Mouse (Mus musculus) lung, embryonic 15.5 days (tissue): Measurements from ENCODE around the gene Pdzrn3. TPM values are rescaled to one million over a fixed set of nuclear protein-coding genes. Genes with fewer than 3 reads are reported as not detected.
A peak's percentile ranks its signal among the peaks of the same experiment; 100 is the strongest.

Experiments
- ATAC-seq: fragments of 200-750 bp; cut with Nextera tagmentation; 2 replicates; pipeline ENCODE4 v1.8.0; 2017; ENCODE audit warnings: moderate number of reproducible peaks, borderline replicate concordance; ENCODE audit not compliant: low FRiP score, low TSS enrichment; ENCODE audit errors: extremely low read depth
- H3K27ac ChIP-seq: fragments of 300-500 bp; sonication (generic); 2 replicates; pipeline ENCODE4 v1.5.1; 2015; ENCODE audit warnings: moderate library complexity, mild to moderate bottlenecking, inconsistent platforms
- H3K27me3 ChIP-seq: fragments of 300-500 bp; sonication (generic); 2 replicates; pipeline ENCODE4 v1.6.1; 2015; ENCODE audit warnings: inconsistent platforms
- H3K36me3 ChIP-seq: fragments of 300-500 bp; sonication (generic); 2 replicates; pipeline ENCODE4 v1.6.1; 2015; ENCODE audit warnings: inconsistent platforms
- H3K4me1 ChIP-seq: fragments of 300-500 bp; sonication (generic); 2 replicates; pipeline ENCODE4 v1.6.1; 2015; ENCODE audit warnings: inconsistent platforms
- H3K4me2 ChIP-seq: fragments of 300-500 bp; sonication (generic); 2 replicates; pipeline ENCODE4 v1.6.1; 2015; ENCODE audit warnings: inconsistent platforms, mild to moderate bottlenecking, moderate library complexity
- H3K4me3 ChIP-seq: fragments of 300-500 bp; sonication (generic); 2 replicates; pipeline ENCODE4 v1.5.1; 2015; ENCODE audit warnings: mild to moderate bottlenecking, inconsistent platforms
- H3K9ac ChIP-seq: fragments of 300-500 bp; sonication (generic); 2 replicates; pipeline ENCODE4 v1.6.1; 2015; ENCODE audit warnings: inconsistent platforms
- H3K9me3 ChIP-seq: fragments of 300-500 bp; sonication (generic); 2 replicates; pipeline ENCODE4 v1.6.1; 2016; ENCODE audit warnings: inconsistent platforms
- WGBS: fragments of 180-500 bp; shearing (Covaris S2); methylation state at CpG from one replicate; pipeline ENCODE4 v1.1.7; 2015; 5-methylcytosine and 5-hydroxymethylcytosine counted together
- polyA plus RNA-seq: library from polyadenylated mRNA; unstranded; fragments of >200 nt; fragmentation: Nextera tagmentation; extraction: Ambion mirVana; gene quantifications from 2 replicates; pipeline ENCODE4 v1.2.1, GENCODE M21; 2015

Gene Pdzrn3
- polyA plus RNA-seq, 1 experiment from 2014 or later, result 11.0 TPM

GRCm38 (mm10) chr6:101384958-101385357 is 7.3 kb upstream of the Pdzrn3 start:
- H3K9me3 ChIP-seq, result no peaks in the 10 kb centered on the region
- H3K4me2 ChIP-seq, result no peak overlapping the region
- H3K27me3 ChIP-seq, result no peaks in the 10 kb centered on the region
- no peaks in the 10 kb centered on the region for H3K36me3 ChIP-seq
- H3K27ac ChIP-seq, result no peak overlapping the region
- WGBS, result 75% methylated on average over 7 of the region's 7 CpGs
- H3K9ac ChIP-seq, result no peak overlapping the region
- H3K4me1 ChIP-seq, result no peaks in the 10 kb centered on the region
- H3K4me3 ChIP-seq, result no peak overlapping the region
- ATAC-seq, result no peak

DNA sequence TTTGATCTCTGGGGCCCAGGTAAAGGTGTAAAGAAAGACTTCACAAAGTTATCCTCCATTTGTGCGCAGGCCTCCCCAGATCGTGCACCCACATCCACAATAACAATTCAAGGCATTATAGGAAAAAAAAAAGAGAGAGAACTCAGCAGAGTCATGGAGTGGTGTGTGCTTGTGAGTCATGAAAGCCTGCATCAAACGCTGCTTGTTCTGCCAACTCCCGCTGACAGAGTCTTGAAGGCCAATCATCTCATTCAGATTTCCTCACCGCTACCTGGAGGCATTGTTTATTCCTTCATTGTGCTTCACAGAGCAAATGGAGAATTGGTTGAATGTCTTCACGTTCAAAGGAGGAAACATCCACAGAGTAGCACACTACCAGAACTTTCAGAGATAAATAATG is 6.8 kb upstream of the Pdzrn3 start:
- Histone ChIP-seq H3K4me1 (no peaks in the 10 kb centered on the region), H3K9ac (no peak overlapping the region), H3K27me3 (no peaks in the 10 kb centered on the region), H3K4me2 (no peak overlapping the region), H3K27ac (no peak overlapping the region), H3K36me3 (no peaks in the 10 kb centered on the region), H3K9me3 (no peaks in the 10 kb centered on the region), H3K4me3 (no peak overlapping the region)
- WGBS, result 81% methylated on average over 6 of the region's 6 CpGs
- no peak for ATAC-seq

- Histone ChIP-seq H3K27me3 (no peaks in the 10 kb centered on the region), H3K9me3 (no peaks in the 10 kb centered on the region), H3K36me3 (no peaks in the 10 kb centered on the region), H3K27ac (no peak overlapping the region), H3K4me2 (no peak overlapping the region), H3K9ac (no peak overlapping the region), H3K4me1 (peaks cover 9% of the 10 kb centered on the region), H3K4me3 (no peak overlapping the region)
- ATAC-seq, result no peak
- WGBS, result 44% methylated on average over 4 of the region's 4 CpGs
These were observed 5.2 kb upstream of the Pdzrn3 start for GRCm38 (mm10) chr6:101382891-101383290.

DNA sequence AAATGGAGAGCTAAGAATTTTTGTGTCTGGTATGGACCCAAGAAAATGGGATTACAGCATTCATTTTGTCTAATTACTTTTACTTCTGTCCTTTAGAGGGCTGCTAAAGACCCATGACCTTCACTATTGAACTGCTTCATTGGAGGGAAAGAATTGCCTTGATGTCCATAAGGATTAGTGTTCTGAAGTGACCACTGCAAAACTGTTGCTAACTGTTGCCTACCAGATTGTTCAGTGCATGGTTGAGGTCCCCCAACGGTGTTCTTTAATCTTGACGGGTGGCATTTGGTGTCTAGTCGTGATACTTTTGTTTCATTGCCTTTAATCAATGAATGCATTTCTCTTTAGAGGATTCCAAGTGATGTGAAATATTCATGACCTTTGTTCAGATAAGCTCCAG is 1.8 kb upstream of the Pdzrn3 start:
- Histone ChIP-seq H3K4me2 (no peak overlapping the region), H3K27ac (no peak overlapping the region), H3K9me3 (no peaks in the 10 kb centered on the region), H3K4me1 (peaks cover 27% of the 10 kb centered on the region), H3K9ac (no peak overlapping the region), H3K4me3 (no peak overlapping the region), H3K27me3 (no peaks in the 10 kb centered on the region), H3K36me3 (no peaks in the 10 kb centered on the region)
- WGBS, result 69% methylated on average over 3 of the region's 3 CpGs
- no peak for ATAC-seq

GRCm38 (mm10) chr6:101377935-101378609 is 375 bp upstream of the Pdzrn3 start:
- H3K36me3 ChIP-seq, result no peaks in the 10 kb centered on the region
- H3K4me1 ChIP-seq, result peaks cover 41% of the 10 kb centered on the region
- 1% methylated on average over 25 of the region's 29 CpGs for WGBS
- ATAC-seq, result peak; percentile 87
- peak overlapping the region; percentile 90 for H3K4me2 ChIP-seq
- H3K27ac ChIP-seq, result peak overlapping the region; percentile 94
- no peaks in the 10 kb centered on the region for H3K27me3 ChIP-seq
- no peaks in the 10 kb centered on the region for H3K9me3 ChIP-seq
- H3K9ac ChIP-seq, result peak overlapping the region; percentile 72
- peak overlapping the region; percentile 72 for H3K4me3 ChIP-seq

GRCm38 (mm10) chr6:101376511-101377166 is 1.1 kb downstream of the Pdzrn3 start:
- Histone ChIP-seq H3K4me1 (peaks cover 45% of the 10 kb centered on the region), H3K9ac (peak overlapping the region; percentile 72), H3K4me3 (peak overlapping the region; percentile 72), H3K9me3 (no peaks in the 10 kb centered on the region), H3K36me3 (no peaks in the 10 kb centered on the region), H3K27me3 (no peaks in the 10 kb centered on the region), H3K4me2 (peak overlapping the region; percentile 90), H3K27ac (peak overlapping the region; percentile 94)
- WGBS, result 2% methylated on average over 10 of the region's 10 CpGs
- no peak for ATAC-seq

DNA sequence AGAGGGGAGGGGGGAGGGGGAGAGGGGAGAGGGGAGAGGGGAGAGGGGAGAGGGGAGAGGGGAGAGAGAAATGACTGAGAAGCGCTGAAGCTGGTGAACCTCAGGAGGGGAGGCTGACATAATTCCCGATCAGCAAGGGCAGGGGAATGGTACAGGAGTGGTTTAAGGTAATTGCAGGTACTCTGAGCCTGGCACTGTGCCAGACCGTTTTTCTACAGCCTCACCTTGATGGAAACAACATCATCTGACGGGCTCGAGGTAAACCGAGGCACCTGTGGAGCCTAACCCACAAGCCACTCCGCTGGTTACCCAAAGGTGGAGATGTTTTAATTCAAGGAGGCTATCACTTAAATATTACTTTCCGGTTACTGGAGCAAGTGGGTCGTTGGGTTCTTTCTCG is 1.6 kb downstream of the Pdzrn3 start:
- Histone ChIP-seq H3K9me3 (no peaks in the 10 kb centered on the region), H3K27ac (peak overlapping the region; percentile 94; the same call in 1 of the 2 replicates), H3K36me3 (no peaks in the 10 kb centered on the region), H3K9ac (peak overlapping the region; percentile 72; the same call in 1 of the 2 replicates), H3K4me3 (peak overlapping the region; percentile 72), H3K4me2 (peak overlapping the region; percentile 90), H3K4me1 (peaks cover 51% of the 10 kb centered on the region), H3K27me3 (no peaks in the 10 kb centered on the region)
- no peak for ATAC-seq
- 13% methylated on average over 10 of the region's 10 CpGs for WGBS

DNA sequence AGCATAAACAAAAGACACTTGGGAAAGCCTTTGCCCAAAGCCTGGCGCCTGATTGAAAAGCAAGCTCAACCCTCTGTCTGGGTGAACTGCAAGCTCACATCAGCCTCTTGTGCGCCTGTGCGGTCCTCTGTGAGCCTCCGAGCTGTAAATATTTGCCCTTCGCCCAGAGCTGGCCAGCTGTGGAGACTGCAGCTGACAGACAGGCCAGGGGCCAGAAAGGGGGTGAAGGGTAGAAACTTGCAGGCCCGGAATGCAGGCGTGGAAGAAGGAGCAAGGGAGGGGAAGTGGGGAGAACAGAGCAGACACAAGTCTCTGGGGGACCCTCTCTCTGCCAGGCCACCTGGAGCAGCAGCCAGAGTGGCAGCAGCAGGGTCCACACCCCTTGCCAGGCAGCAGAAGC is 3.0 kb downstream of the Pdzrn3 start:
- H3K4me2 ChIP-seq, result peak overlapping the region; percentile 66
- H3K36me3 ChIP-seq, result no peaks in the 10 kb centered on the region
- peaks cover 58% of the 10 kb centered on the region for H3K4me1 ChIP-seq
- H3K9ac ChIP-seq, result peak overlapping the region; percentile 27; the same call in 1 of the 2 replicates
- WGBS, result 3% methylated on average over 7 of the region's 7 CpGs
- H3K4me3 ChIP-seq, result peak overlapping the region; percentile 39
- H3K27ac ChIP-seq, result peak overlapping the region; percentile 93
- H3K27me3 ChIP-seq, result no peaks in the 10 kb centered on the region
- H3K9me3 ChIP-seq, result no peaks in the 10 kb centered on the region
- peak; percentile 84 for ATAC-seq

- Histone ChIP-seq H3K4me3 (peak overlapping the region; percentile 39), H3K27ac (peak overlapping the region; percentile 93), H3K36me3 (no peaks in the 10 kb centered on the region), H3K4me2 (peak overlapping the region; percentile 66), H3K9me3 (no peaks in the 10 kb centered on the region), H3K9ac (no peak overlapping the region), H3K4me1 (peaks cover 63% of the 10 kb centered on the region), H3K27me3 (no peaks in the 10 kb centered on the region)
- 17% methylated on average over 1 of the region's 1 CpGs for WGBS
- no peak for ATAC-seq
These were observed 3.5 kb downstream of the Pdzrn3 start for GRCm38 (mm10) chr6:101374186-101374585.

- 78% methylated on average over 5 of the region's 5 CpGs for WGBS
- Histone ChIP-seq H3K4me3 (no peak overlapping the region), H3K9ac (no peak overlapping the region), H3K27me3 (no peaks in the 10 kb centered on the region), H3K36me3 (no peaks in the 10 kb centered on the region), H3K27ac (no peak overlapping the region), H3K9me3 (no peaks in the 10 kb centered on the region), H3K4me1 (peaks cover 61% of the 10 kb centered on the region), H3K4me2 (no peak overlapping the region; the same call in 1 of the 2 replicates)
- ATAC-seq, result no peak
These were observed 4.7 kb downstream of the Pdzrn3 start for GRCm38 (mm10) chr6:101372982-101373381.

- no peak overlapping the region for H3K9ac ChIP-seq
- H3K4me3 ChIP-seq, result no peak overlapping the region
- no peaks in the 10 kb centered on the region for H3K27me3 ChIP-seq
- no peaks in the 10 kb centered on the region for H3K36me3 ChIP-seq
- WGBS, result 34% methylated on average over 9 of the region's 9 CpGs
- H3K9me3 ChIP-seq, result no peaks in the 10 kb centered on the region
- peaks cover 70% of the 10 kb centered on the region for H3K4me1 ChIP-seq
- peak; percentile 91 for ATAC-seq
- peak overlapping the region; percentile 65 for H3K27ac ChIP-seq
- H3K4me2 ChIP-seq, result no peak overlapping the region
These were observed 10.7 kb downstream of the Pdzrn3 start for GRCm38 (mm10) chr6:101366809-101367602.

GRCm38 (mm10) chr6:101365795-101366194 is 11.9 kb downstream of the Pdzrn3 start:
- Histone ChIP-seq H3K36me3 (no peaks in the 10 kb centered on the region), H3K4me2 (no peak overlapping the region), H3K4me1 (peaks cover 73% of the 10 kb centered on the region), H3K9ac (no peak overlapping the region), H3K9me3 (no peaks in the 10 kb centered on the region), H3K27ac (no peak overlapping the region), H3K4me3 (no peak overlapping the region), H3K27me3 (no peaks in the 10 kb centered on the region)
- no peak for ATAC-seq
- WGBS, result 66% methylated on average over 6 of the region's 6 CpGs
